Mouse (Mus musculus) neural tube, embryonic 13.5 days (tissue): Measurements from ENCODE around the gene Lmntd1. TPM values are rescaled to one million over a fixed set of nuclear protein-coding genes. Genes with fewer than 3 reads are reported as not detected.

Source experiments
- ATAC-seq: fragments of 200-750 bp; cut with Nextera tagmentation; 2 replicates; pipeline ENCODE4 v1.8.0; 2017; ENCODE audit warnings: low read depth, mild to moderate bottlenecking, moderate TSS enrichment, moderate library complexity
- H3K27ac ChIP-seq: fragments of 300-500 bp; sonication (generic); replicated peaks from 2 replicates; pipeline ENCODE4 v1.5.1; 2015; ENCODE audit warnings: moderate library complexity, mild to moderate bottlenecking, inconsistent platforms
- H3K27me3 ChIP-seq: fragments of 300-500 bp; sonication (generic); 2 replicates; pipeline ENCODE4 v1.6.1; 2015; ENCODE audit warnings: mild to moderate bottlenecking, inconsistent platforms
- H3K36me3 ChIP-seq: fragments of 300-500 bp; sonication (generic); 2 replicates; pipeline ENCODE4 v1.6.1; 2015; ENCODE audit warnings: mild to moderate bottlenecking, inconsistent platforms
- H3K4me1 ChIP-seq: fragments of 300-500 bp; sonication (generic); replicated peaks from 2 replicates; pipeline ENCODE4 v1.6.1; 2015; ENCODE audit warnings: inconsistent platforms
- H3K4me2 ChIP-seq: fragments of 300-500 bp; sonication (generic); 2 replicates; pipeline ENCODE4 v1.6.1; 2015; ENCODE audit warnings: inconsistent platforms, mild to moderate bottlenecking, moderate library complexity
- H3K4me3 ChIP-seq: fragments of 300-500 bp; sonication (generic); 2 replicates; pipeline ENCODE4 v1.5.1; 2015; ENCODE audit warnings: mild to moderate bottlenecking, inconsistent platforms
- H3K9ac ChIP-seq: fragments of 300-500 bp; sonication (generic); 2 replicates; pipeline ENCODE4 v1.6.1; 2015; ENCODE audit warnings: moderate library complexity, mild to moderate bottlenecking, inconsistent platforms
- H3K9me3 ChIP-seq: fragments of 300-500 bp; sonication (generic); 2 replicates; pipeline ENCODE4 v1.6.1; 2016; ENCODE audit warnings: inconsistent platforms
- WGBS: fragments of 180-500 bp; shearing (Covaris S2); methylation state at CpG from one replicate; pipeline ENCODE4 v1.1.7; 2015; 5-methylcytosine and 5-hydroxymethylcytosine counted together
- polyA plus RNA-seq: library from polyadenylated mRNA; unstranded; fragments of >200 nt; fragmentation: Nextera tagmentation; extraction: Ambion mirVana; gene quantifications from 2 replicates; pipeline ENCODE4 v1.2.1, GENCODE M21; 2015

Gene Lmntd1
- polyA plus RNA-seq, 1 experiment from 2014 or later = 1.2 TPM

DNA sequence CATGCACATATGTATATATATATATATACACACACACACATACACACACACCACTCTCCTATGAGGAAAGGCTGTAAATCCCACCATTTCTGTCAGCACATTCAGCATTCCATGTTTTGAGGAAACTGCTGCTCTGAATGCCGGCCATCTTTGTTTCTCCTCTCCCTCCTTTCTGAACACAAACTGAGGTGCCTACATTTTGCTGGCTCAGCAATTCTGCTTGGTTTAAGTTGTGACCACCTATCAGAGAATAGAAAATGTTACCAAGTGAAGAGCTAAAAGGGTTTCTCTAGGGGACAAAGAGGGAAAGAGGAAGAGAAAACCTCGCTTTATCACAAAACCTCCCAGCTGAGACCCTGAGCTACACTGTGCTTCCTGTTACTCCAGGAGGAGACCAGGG is 20.3 kb upstream of the Lmntd1 start:
- 0 out of 2 replicates have a peak, but pooled peaks cover 1% of the 10 kb centered on the region for H3K9me3 ChIP-seq
- no peaks in the 10 kb centered on the region for H3K4me1 ChIP-seq
- H3K36me3 ChIP-seq = no peaks in the 10 kb centered on the region
- H3K27ac ChIP-seq = no peak overlapping the region
- H3K9ac ChIP-seq = no peak overlapping the region
- ATAC-seq = no peak
- no peak overlapping the region for H3K4me3 ChIP-seq
- H3K27me3 ChIP-seq = no peaks in the 10 kb centered on the region
- H3K4me2 ChIP-seq = no peak overlapping the region
- 84% methylated on average over 2 of the region's 2 CpGs for WGBS

DNA sequence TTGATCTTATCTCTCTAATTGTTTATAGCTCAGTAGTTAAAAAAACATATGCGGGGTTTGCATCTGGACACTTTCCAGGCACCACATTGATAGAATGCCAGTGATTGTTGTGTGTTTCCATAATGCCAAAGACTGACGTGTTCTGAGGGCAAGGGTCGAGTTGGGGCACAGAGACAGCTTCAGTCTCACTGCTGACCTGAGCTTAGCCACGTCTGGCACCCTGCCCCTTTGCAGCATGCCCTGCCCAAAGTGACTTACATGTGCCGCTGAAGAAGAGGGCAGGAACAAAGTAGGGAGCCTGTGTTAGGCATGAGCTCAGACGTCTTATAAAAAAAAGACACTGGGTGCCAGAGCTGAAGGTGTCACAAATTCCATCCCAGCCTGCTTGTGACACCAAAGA is 16.1 kb upstream of the Lmntd1 start:
- 60% methylated on average over 6 of the region's 6 CpGs for WGBS
- Histone ChIP-seq H3K4me1 (peaks cover 7% of the 10 kb centered on the region; the same call in 1 of the 2 replicates), H3K9ac (no peak overlapping the region), H3K9me3 (no peaks in the 10 kb centered on the region), H3K4me3 (no peak overlapping the region), H3K27me3 (no peaks in the 10 kb centered on the region), H3K27ac (no peak overlapping the region), H3K4me2 (no peak overlapping the region), H3K36me3 (no peaks in the 10 kb centered on the region)
- no peak for ATAC-seq

DNA sequence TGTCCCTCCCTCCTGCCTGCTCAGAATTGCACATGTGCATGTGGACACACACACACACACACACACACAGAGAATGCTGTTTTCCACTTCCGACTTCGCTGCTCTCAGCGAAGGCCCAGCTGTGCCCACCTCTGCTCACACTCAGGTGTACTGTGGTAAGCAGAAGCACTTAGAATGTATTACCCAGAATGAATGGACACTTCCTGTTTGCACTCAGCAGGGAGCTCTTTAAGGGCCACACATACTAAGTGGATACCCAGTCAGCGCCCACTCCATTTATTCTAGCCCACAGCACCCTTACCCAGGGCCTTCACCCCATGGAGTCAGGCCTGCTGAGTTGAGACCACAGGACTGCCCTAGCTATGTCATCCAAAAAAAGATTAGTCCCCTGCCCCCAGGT is 9.0 kb upstream of the Lmntd1 start:
- no peaks in the 10 kb centered on the region for H3K27me3 ChIP-seq
- ATAC-seq = no peak
- H3K9ac ChIP-seq = no peak overlapping the region
- WGBS = 86% methylated on average over 4 of the region's 4 CpGs
- H3K36me3 ChIP-seq = no peaks in the 10 kb centered on the region
- no peak overlapping the region for H3K27ac ChIP-seq
- H3K4me2 ChIP-seq = no peak overlapping the region
- no peak overlapping the region for H3K4me3 ChIP-seq
- H3K9me3 ChIP-seq = no peaks in the 10 kb centered on the region
- H3K4me1 ChIP-seq = 0 out of 2 replicates have a peak, but pooled peaks cover 2% of the 10 kb centered on the region

DNA sequence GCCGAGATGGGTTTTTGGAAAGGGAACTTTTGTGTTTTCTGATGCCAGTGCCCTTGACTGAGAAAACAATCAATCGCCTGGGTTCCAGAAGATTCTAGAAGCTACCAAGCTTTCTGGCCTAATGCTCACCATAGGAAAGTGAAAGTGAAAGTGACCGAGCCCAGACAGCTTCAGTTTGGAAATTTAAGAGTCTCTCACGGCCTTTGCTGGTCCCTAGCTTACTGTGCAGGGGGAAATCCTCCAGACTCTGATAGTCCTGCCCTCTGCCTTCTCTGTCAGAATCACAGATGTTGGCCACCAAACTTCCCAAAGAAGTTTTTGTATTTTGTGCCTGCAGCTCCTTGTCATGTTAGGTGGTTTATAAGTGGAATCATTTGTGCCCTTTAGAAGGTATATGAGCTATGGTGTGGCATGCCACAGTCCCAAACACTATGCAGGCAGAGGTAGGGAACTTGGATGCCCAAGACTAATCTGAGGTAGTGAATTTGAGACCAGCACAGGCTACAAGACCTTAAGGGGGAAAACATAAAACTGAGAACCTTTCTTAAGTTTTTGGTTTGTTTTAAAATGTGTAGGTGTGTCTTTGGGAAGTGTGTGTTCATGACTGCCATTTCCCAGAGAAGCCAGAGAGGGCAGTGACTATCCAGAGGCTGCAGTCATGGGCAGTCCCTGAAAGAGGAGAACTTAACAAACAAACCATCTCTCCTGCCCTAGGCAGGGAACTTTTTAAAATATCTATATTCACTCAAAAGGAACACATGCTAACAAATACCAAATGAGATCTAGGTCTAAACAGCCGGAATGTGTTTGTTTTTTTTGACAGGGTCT is 2.5 kb upstream of the Lmntd1 start:
- H3K4me2 ChIP-seq = no peak overlapping the region
- ATAC-seq = no peak
- H3K27me3 ChIP-seq = no peaks in the 10 kb centered on the region
- no peaks in the 10 kb centered on the region for H3K36me3 ChIP-seq
- WGBS = 91% methylated on average over 5 of the region's 5 CpGs
- no peaks in the 10 kb centered on the region for H3K9me3 ChIP-seq
- no peak overlapping the region for H3K4me3 ChIP-seq
- H3K27ac ChIP-seq = no peak overlapping the region
- no peak overlapping the region for H3K9ac ChIP-seq
- no peaks in the 10 kb centered on the region for H3K4me1 ChIP-seq

DNA sequence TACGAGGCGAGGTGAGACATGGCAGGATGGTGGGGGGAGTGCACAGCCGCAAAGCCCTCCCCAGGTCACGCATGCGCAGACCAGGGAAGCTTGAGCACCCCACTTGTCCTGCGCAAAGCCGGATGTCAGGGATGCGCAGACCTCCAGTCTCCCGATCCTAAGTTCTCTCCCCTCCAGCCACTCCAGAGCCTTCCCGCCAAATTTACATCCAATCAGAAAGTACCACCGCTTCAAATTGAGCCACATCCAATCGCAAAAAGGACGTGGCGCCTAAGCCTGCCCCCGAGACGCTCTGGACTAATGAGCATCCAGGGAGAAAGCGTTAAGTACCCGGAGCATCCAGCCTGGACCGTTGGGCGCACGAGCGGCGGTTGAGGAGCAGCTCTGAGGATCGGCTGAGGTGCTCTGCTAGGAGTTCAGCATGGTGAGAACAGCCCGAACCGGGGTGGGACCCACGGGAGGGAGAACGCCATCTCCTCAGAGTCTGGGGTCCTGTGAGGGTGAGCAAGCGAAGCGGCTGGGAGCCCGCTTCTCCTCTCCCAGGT is 1.6 kb upstream of the Lmntd1 start, which contains the start of gene Tuba3b:
TSS of gene Tuba3b (plus strand) at position 92 of the 545 bp plus-strand sequence.
- Histone ChIP-seq H3K4me2 (no peak within 1 kb of the TSS), H3K9ac (no peak within 1 kb of the TSS), H3K27ac (no peak within 1 kb of the TSS), H3K4me3 (no peak within 1 kb of the TSS), H3K27me3 (no peaks in the 10 kb centered on the region), H3K9me3 (no peaks in the 10 kb centered on the region), H3K4me1 (no peaks in the 10 kb centered on the region), H3K36me3 (no peaks in the 10 kb centered on the region)
- 96% methylated on average over 31 of the region's 31 CpGs for WGBS
- no peak for ATAC-seq

DNA sequence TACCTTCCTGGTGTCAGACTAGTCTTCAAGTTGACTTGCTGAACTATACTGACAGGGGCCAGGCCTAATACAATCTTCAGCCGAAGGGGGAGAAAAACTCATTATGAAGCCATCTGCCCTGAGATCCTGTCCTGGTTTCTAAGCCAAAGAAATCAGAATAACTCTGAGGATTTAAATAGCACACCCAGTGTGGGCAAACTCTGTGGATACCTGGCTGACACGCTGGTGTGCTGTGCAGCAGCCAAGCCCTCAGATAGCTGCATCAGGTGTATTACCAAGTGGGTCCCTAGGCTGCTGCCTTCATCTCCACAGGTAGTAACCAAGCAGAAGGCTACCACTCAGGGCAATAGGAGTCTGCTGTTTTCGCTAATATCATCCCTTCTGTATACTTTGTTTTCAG is 1.5 kb downstream of the Lmntd1 start:
- Histone ChIP-seq H3K9ac (no peak overlapping the region), H3K4me3 (no peak overlapping the region), H3K9me3 (no peaks in the 10 kb centered on the region), H3K27ac (no peak overlapping the region), H3K27me3 (no peaks in the 10 kb centered on the region), H3K36me3 (no peaks in the 10 kb centered on the region), H3K4me1 (no peaks in the 10 kb centered on the region), H3K4me2 (no peak overlapping the region)
- ATAC-seq = no peak
- 94% methylated on average over 3 of the region's 3 CpGs for WGBS

DNA sequence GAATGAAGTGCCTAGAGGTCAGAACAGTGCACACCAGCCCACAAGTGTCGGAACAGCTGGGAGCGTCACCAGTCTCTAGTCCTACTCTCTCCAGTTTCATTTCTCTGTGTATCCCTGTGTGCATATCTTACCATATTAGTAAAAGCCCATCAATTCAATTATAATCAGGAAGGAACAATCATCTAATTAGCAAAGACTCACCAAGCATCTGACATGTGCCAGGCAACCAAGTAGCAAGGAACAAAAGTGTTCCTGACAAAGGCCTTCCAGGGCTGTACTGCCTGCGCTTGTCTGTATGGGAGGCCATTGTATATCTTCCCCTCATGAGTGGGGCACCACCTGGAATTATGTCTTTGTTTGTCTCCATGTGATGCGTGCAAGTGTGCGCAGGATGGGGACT is 3.2 kb downstream of the Lmntd1 start:
- no peak overlapping the region for H3K9ac ChIP-seq
- peaks cover under 1% of the 10 kb centered on the region; the same call in 1 of the 2 replicates for H3K4me1 ChIP-seq
- WGBS = 81% methylated on average over 5 of the region's 5 CpGs
- no peak overlapping the region for H3K4me2 ChIP-seq
- H3K27me3 ChIP-seq = no peaks in the 10 kb centered on the region
- no peaks in the 10 kb centered on the region for H3K9me3 ChIP-seq
- no peak for ATAC-seq
- H3K4me3 ChIP-seq = no peak overlapping the region
- no peak overlapping the region for H3K27ac ChIP-seq
- no peaks in the 10 kb centered on the region for H3K36me3 ChIP-seq

DNA sequence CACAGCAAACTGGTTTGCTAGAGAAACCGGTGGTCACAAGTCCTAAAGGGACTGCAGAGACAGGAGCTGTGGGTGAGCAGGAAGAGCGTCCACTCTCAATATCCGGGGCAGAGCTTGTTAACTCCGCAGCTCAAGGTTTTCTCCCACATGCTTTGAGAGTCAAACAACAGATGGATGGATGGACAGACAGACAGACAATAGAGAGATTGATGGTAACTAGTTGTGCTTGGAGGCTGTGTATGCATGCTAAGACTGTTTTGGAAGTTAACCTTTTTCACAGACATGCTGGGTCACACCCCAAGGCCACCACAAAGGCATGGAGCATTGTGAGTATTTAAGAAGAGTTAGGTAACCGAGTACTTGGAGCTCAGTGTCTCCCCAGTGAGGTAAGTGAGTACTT is 5.4 kb downstream of the Lmntd1 start:
- WGBS = 88% methylated on average over 5 of the region's 5 CpGs
- H3K27me3 ChIP-seq = no peaks in the 10 kb centered on the region
- peaks cover 21% of the 10 kb centered on the region for H3K4me1 ChIP-seq
- H3K4me2 ChIP-seq = no peak overlapping the region
- ATAC-seq = no peak
- no peak overlapping the region for H3K4me3 ChIP-seq
- H3K27ac ChIP-seq = no peak overlapping the region
- H3K9me3 ChIP-seq = no peaks in the 10 kb centered on the region
- H3K9ac ChIP-seq = no peak overlapping the region
- H3K36me3 ChIP-seq = no peaks in the 10 kb centered on the region

DNA sequence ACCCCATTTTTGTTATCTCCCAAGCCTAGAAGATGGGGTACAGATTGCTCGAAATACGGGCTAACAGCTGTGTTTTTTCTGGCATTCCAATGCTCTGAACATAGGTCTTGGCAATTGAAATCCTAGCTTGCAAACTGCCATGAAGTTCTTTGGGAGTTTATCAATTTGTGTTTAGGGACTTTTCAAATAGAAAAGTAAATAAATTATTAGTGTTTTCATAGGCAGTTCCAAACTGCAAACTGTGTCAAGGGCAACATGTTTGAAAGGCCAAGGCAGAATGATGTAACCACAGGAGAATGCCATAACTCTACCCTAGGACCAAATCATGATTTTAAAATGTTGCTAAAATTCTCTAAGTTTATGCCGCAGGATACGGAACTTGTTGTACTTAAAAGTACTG is 6.4 kb downstream of the Lmntd1 start:
- Histone ChIP-seq H3K36me3 (no peaks in the 10 kb centered on the region), H3K9ac (no peak overlapping the region), H3K9me3 (no peaks in the 10 kb centered on the region), H3K4me3 (no peak overlapping the region), H3K4me2 (no peak overlapping the region), H3K4me1 (peaks cover 21% of the 10 kb centered on the region), H3K27me3 (no peaks in the 10 kb centered on the region), H3K27ac (no peak overlapping the region)
- 90% methylated on average over 4 of the region's 4 CpGs for WGBS
- ATAC-seq = no peak

DNA sequence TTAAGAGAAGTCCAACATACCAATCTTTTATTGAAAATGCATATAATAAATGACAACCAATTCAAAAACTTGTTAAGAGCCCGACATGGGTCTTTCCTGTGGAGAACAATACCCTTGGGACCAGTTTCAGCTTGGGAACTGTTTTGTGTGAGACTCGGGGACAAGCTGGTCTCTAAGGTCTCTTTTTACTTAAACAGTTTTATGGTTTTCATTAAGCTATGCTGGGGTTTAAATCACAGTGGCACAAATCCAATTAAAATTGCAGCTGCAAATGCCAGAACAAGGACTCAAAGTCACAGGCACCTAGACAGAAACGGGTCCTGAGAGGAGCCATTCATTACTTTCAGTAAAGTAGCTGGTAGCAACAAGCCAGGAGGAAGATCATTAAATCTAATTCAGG is 8.9 kb downstream of the Lmntd1 start:
- peaks cover 21% of the 10 kb centered on the region for H3K4me1 ChIP-seq
- H3K9me3 ChIP-seq = no peaks in the 10 kb centered on the region
- no peaks in the 10 kb centered on the region for H3K36me3 ChIP-seq
- H3K4me3 ChIP-seq = no peak overlapping the region
- H3K27me3 ChIP-seq = no peaks in the 10 kb centered on the region
- H3K9ac ChIP-seq = no peak overlapping the region
- 11% methylated on average over 3 of the region's 3 CpGs for WGBS
- ATAC-seq = no peak
- peak overlapping the region; percentile 54; the same call in 1 of the 2 replicates for H3K27ac ChIP-seq
- no peak overlapping the region for H3K4me2 ChIP-seq

DNA sequence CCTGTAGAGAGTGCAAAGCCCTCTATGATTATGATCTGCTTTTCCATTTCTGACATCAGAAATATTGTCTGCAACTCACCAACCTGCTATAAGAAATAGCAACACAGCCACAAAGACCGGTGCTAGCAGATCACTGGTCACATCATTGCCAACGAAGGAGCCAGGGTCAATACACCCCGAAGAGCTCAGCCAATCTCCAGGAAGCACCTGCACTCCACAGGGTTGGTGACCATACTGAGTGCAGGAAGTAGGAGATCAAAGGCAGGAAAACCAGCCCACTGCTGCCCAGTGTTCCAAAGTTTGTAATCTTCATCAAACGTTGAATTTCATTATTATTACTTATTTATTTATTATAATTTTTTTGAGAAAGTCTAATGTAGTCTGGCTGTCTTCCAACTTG is 9.5 kb downstream of the Lmntd1 start:
- no peak for ATAC-seq

DNA sequence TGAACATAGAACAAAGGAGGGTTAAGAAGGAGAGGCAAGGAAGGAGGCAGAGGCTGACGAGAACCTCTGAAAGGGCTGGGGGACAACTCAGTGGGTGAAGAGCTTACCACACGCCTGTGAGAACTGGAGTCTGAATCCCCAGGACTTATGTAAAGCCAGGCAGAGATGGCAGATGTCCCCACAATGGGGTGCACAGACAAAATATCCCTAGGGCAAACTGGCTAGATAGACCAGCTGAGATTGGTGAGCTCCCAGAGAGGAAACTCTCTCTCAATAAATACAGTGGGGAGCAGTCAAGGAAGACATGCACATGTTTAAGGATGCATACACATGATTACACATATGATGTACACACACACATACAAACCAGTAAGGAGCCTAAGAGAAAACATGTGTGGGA is 10.0 kb downstream of the Lmntd1 start:
- Histone ChIP-seq H3K4me3 (no peak overlapping the region), H3K9me3 (no peaks in the 10 kb centered on the region), H3K36me3 (no peaks in the 10 kb centered on the region), H3K27me3 (no peaks in the 10 kb centered on the region), H3K4me1 (peaks cover 21% of the 10 kb centered on the region), H3K27ac (0 out of 2 replicates have a peak overlapping the region, but pooled peaks have one; percentile 29), H3K4me2 (no peak overlapping the region), H3K9ac (no peak overlapping the region)
- no peak for ATAC-seq
- 13% methylated on average over 2 of the region's 2 CpGs for WGBS

More for the DNA sequence above, 9.5 kb downstream of the Lmntd1 start:
- H3K9me3 ChIP-seq = no peaks in the 10 kb centered on the region
- no peak overlapping the region for H3K4me3 ChIP-seq
- peaks cover 21% of the 10 kb centered on the region for H3K4me1 ChIP-seq
- 73% methylated on average over 4 of the region's 4 CpGs for WGBS
- peak overlapping the region; percentile 54; the same call in 1 of the 2 replicates for H3K27ac ChIP-seq
- H3K4me2 ChIP-seq = no peak overlapping the region
- H3K27me3 ChIP-seq = no peaks in the 10 kb centered on the region
- H3K36me3 ChIP-seq = no peaks in the 10 kb centered on the region
- no peak overlapping the region for H3K9ac ChIP-seq
